Mouse (Mus musculus) layer of hippocampus, adult 8-10 months (tissue): ENCODE data around the gene Gm17482. TPM values are rescaled to one million over a fixed set of nuclear protein-coding genes. Genes with fewer than 3 reads are reported as not detected.

ENCODE experiments used
- DNase-seq, 2 experiments: peaks; one replicate each; pipeline ENCODE4 v3.0.0; 2022; ENCODE audit warnings: low spot score in 2 of 2
- total RNA-seq, 4 experiments: library from RNA; stranded (reverse); gene quantifications; 2 replicates each; pipeline ENCODE4 v1.2.4; 2022

The Gm17482 gene
- total RNA-seq, 4 experiments from 2014 or later, result not detected

GRCm38 (mm10) chr6:115245500-115246058 is 18.4 kb downstream of the Gm17482 start:
- no peak for DNase-seq

DNA sequence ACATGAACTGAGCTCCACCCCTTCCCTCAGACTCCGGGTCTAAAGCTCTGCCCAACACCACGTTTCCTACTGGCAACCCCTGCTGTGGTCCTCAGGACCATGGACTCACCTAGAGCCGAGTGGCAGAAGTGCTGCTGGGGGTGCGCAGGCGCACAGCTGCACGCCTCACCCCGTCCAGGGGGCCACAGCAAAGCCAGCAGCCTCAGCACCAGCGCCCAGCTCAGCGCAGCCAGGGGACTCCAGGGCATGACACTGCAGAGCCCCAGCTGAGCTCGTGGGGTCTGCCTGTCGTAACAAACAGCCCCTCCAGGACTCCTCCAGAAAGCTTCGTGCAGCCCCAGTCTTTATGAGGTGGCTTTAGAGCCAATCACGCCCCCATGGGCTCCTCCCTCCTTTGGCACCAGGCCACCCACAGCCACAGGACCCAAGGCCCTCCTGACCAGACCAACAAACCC is 24.4 kb downstream of the Gm17482 start:
- no peak for DNase-seq

DNA sequence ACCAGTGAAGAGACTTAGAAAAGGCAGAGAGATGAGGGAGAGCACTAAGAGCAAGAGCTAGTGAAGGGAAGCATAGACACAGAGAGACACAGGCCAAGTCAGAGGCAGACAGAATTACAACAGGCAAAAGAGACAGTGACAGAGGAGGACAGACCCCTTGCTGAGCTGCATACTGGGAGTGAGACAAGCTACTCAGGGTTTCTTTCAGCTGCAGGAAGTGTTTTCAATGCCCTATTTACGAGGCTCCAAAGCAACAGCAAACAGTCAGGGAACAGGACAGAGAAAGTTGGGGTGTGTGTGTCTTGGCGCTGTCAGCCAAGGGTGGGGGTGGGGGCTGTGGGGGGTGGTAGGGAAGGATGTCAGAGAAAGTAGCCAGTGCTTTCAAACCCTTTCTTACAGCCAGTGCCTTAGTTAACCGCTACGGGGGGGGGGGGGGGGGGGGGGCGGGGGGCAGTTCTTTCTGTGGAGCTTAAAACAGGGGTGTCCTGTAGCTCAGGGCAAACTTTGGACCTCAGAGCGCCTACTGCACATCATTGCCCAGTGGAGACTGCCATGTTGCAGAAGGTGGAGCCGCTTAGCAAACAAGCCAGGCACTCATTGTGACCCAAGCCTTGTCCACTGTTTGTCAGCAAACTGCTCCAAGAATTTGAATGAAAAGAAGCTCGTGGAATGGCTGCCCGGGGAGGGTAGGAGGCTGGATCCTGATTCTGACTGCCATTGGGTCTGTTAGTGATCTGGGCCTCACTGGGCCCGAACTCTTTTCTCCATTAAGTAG is 25.1 kb downstream of the Gm17482 start, which contains the start of gene Timp4:
Gene Timp4 (minus strand): TSS at position 107 of the 775 bp plus-strand sequence.
- no peak for DNase-seq

DNA sequence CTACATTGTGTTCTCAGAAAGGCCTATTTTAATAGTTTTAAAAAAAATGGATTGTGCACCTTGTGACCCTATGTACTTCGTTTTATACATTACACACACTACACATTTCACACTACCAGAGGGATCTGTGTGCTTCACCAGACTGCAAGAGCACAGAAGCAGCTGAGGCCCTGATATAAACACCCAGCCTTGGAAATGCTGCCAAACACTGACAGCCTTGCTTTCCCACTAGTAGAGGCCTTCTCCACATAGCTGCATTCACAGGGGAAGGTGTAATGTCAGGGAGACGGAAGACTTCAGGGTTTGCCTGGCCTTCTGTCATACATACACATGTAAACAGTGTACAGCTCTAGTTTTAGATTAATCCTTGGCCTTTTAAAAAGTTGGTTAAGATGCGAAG is 28.0 kb downstream of the Gm17482 start:
- no peak for DNase-seq

DNA sequence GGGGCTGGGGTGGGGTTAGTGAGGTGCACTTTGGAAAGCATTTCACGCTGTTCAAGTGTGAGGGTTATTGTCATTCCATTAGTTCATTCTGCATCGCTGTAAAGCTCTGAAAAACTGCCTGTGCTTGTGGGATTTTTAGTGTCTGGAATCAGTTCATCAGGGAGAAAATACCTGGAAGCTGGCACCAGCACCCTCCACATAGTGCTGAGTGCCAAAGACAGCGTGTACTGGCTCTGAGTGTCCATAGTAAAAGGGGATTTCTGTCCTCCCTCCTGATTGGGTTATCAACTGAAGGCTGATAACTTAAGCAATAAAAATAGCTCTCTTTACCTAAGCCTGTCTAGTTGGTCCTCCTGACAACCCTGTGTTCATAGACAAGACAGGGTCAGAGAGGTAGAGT is 33.4 kb downstream of the Gm17482 start:
- no peak for DNase-seq

- DNase-seq, result no peak
Measured at GRCm38 (mm10) chr6:115266791-115267190, 39.6 kb downstream of the Gm17482 start.

GRCm38 (mm10) chr6:115267916-115268315 is 40.8 kb downstream of the Gm17482 start:
- DNase-seq, result peak; percentile 54 to 79

GRCm38 (mm10) chr6:115268551-115269385 is 41.6 kb downstream of the Gm17482 start:
- no peak for DNase-seq

GRCm38 (mm10) chr6:115269561-115269960 is 42.4 kb downstream of the Gm17482 start:
- no peak for DNase-seq

DNA sequence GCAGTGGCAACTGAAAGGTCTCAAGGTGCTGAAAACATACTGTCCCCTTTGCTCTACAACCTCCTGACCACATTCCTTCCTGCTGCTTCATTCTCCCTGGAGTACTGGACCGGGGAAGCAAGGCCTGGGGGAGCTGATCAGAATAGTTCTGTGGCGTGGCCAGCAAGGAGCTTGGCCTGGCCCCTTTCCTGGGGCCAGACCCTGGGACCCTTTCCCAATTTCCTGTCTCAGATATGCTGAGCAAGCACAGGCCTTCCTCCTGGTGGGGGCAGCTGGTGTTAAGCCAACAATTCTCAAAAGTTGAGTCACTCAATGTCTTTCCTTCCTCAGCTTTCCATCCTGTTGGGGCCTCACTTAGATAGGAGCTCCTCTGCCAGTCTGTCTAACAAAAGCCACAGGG is 42.9 kb downstream of the Gm17482 start:
- DNase-seq, result no peak

DNA sequence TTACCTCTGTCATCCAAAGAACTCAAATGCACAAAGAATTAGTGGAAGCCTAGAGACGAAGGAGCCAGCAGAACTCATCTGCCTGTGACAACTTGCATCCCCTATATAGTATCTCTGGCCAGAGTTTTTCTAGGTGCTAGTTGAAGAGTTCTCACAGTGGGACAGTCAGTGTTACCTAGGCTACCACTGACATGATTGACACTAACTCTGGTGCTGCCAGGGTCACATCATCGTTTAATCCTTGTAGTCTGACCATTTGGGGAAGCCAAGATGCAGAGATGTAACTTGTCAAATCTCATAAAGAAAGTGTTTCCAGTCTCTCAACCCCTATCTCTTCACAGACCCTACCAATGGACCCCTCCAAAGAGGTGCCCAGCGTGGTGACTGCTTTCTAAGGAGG is 44.2 kb downstream of the Gm17482 start:
- DNase-seq, result no peak

- no peak for DNase-seq
Measured at GRCm38 (mm10) chr6:115271866-115272271, 44.7 kb downstream of the Gm17482 start.

- no peak for DNase-seq
Measured at GRCm38 (mm10) chr6:115273346-115273745, 46.2 kb downstream of the Gm17482 start.

DNA sequence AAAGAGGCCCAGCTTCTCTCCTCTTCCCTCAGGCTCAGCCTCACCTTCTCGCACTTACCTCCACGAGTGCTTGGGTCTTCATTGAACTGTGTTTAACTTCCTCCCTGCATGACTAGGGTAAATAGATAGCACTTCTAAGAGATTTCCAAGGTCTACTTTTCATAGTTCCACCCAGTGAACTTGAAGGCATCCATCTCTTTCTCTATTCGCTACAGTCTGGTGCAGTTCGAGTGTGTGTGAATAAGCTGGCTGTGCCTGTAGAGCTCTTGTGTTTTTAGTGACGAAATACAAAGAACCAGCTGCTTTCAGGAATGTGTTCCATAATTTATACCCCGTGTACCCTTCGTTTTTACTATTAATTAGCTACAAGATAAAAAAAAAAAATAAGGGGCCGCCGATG is 47.6 kb downstream of the Gm17482 start:
- no peak for DNase-seq

DNA sequence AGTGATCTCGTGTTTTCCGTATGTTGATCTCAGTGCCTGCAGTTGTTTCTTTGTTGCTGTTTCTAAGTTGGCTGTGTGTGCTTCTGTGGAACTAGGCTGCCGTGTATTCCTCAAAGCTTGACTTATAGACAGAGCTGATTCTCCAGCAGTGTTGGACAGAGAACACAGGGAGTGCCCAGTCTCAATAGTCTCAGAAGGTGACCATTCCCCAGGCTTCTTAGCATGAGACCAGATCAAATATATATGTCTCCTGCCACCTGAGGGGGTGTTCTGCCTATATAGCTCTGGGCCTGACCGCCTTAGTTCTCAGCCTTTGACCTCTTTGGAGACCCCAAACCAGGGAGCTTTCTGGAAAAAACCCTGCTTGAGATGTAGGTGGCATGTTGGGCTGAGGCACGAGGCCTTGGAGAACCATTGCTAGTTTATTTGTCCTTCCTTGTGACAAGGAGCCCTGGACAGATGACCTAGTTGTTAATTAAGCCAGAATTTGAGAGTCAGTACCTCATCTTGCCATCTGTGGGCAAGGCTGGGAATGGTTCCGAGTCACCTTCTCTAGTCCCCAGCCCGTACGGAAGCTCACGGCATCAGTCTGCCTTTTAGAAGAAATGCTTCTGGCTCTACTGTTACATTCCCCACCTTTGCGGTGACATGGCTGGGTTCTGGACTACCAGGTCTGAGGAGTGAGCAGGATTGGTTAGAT is 48.1 kb downstream of the Gm17482 start:
- no peak for DNase-seq

GRCm38 (mm10) chr6:115278086-115278485 is 50.9 kb downstream of the Gm17482 start:
- no peak for DNase-seq

DNA sequence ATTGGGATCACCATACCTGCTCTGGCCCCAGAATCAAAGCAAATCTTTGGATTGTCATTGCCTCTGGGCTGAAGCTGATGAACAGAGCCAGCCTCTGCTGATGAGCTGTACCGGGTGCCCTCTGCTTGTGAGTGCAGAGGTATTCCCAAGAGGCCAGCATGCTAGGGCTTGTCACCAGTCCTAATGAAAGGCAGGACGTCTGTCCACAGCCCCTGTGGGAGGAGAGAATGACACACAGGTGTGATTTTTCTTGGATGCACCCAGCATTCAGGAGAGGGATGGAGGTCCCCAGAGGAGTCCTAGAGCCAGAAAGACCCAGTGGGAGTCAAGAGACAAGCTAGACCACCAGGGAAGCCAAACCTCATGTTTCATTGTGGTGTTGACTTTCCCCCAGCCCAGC is 52.5 kb downstream of the Gm17482 start:
- no peak for DNase-seq

DNA sequence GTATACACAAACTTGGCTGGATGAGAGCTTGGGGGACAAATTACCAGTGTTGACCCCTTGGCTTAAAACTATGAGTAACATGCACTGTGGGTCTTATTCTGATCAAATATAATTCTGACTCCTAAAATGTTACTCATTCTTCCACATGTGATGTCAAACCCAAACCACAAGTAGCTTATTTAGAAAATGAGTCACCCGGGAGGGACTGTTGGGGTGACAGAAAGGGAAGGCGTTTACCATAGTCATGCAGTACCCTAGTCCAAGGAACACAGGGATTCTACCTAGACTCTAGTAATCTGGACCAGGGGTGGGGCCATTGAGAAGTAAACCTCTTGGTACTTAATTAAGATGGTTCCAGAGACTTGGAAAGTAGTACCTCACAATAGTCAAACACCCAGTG is 57.0 kb downstream of the Gm17482 start:
- DNase-seq, result no peak

GRCm38 (mm10) chr6:115286441-115286840 is 59.3 kb downstream of the Gm17482 start:
- no peak for DNase-seq

- no peak for DNase-seq
Measured at GRCm38 (mm10) chr6:115288223-115288622, 61.1 kb downstream of the Gm17482 start.

- no peak for DNase-seq
Measured at GRCm38 (mm10) chr6:115290561-115290960, 63.4 kb downstream of the Gm17482 start.
